Mouse (Mus musculus) CH12.LX (cell line): ENCODE measurements around the gene Akap2. TPM values are rescaled to one million over a fixed set of nuclear protein-coding genes. Genes with fewer than 3 reads are reported as not detected.

Source experiments
- DNase-seq: peaks from one replicate; pipeline ENCODE4 v3.0.0-alpha.2; 2013; ENCODE audit errors: extremely low read depth
- H3K27ac ChIP-seq: 2 replicates; pipeline ENCODE4 v1.5.1; 2012; ENCODE audit warnings: low read depth, mild to moderate bottlenecking, control low read depth, moderate library complexity; ENCODE audit not compliant: insufficient read depth
- H3K27me3 ChIP-seq: replicated peaks from 2 replicates; pipeline ENCODE3; 2012; ENCODE audit warnings: inconsistent platforms
- H3K36me3 ChIP-seq, 2 experiments: replicated peaks in 1 of 2; 2 replicates each; pipeline versions ENCODE3 to v1.6.1; 2012; ENCODE audit warnings: inconsistent platforms in 1 of 2, low read length in 1 of 2, mild to moderate bottlenecking in 1 of 2, mixed read lengths in 1 of 2, moderate library complexity in 1 of 2; ENCODE audit not compliant: control insufficient read depth in 1 of 2, insufficient read depth in 1 of 2
- H3K4me1 ChIP-seq, 2 experiments: 2 replicates each; pipeline ENCODE4 v1.6.1; 2012; ENCODE audit warnings: inconsistent platforms in 1 of 2, moderate library complexity in 1 of 2; ENCODE audit not compliant: insufficient read depth in 2 of 2, control insufficient read depth in 1 of 2
- H3K4me2 ChIP-seq: 2 replicates; pipeline ENCODE4 v1.6.1; 2012; ENCODE audit warnings: low read depth, mild to moderate bottlenecking, control low read depth; ENCODE audit not compliant: poor library complexity, insufficient read depth, severe bottlenecking
- H3K4me3 ChIP-seq, 3 experiments: fragments of 150-350 bp in 1 of 3; sonication (generic) in 1 of 3; replicated peaks in 1 of 3; 2 replicates each; pipeline versions ENCODE3 to v1.5.1; 2011 to 2012; ENCODE audit warnings: low read depth in 2 of 3, low read length in 2 of 3, mild to moderate bottlenecking in 2 of 3, moderate library complexity in 2 of 3, control low read depth in 1 of 3, improper control_type of control experiment in 1 of 3, inconsistent platforms in 1 of 3, mixed read lengths in 1 of 3; ENCODE audit not compliant: poor library complexity in 1 of 3
- H3K79me2 ChIP-seq: replicated peaks from 2 replicates; pipeline ENCODE4 v1.6.1; 2012; ENCODE audit warnings: mild to moderate bottlenecking, moderate library complexity; ENCODE audit not compliant: control insufficient read depth, poor library complexity, insufficient read depth, severe bottlenecking; ENCODE audit errors: extremely low read depth
- H3K9ac ChIP-seq: 2 replicates; pipeline ENCODE4 v1.6.1; 2012; ENCODE audit warnings: low read depth, mild to moderate bottlenecking, control low read depth, moderate library complexity; ENCODE audit not compliant: insufficient read depth
- H3K9me3 ChIP-seq: replicated peaks from 2 replicates; pipeline ENCODE3; 2012; ENCODE audit warnings: low read length, inconsistent platforms, mixed read lengths
- BHLHE40 ChIP-seq: IDR thresholded peaks from 2 replicates; pipeline ENCODE4 v1.6.1; 2011; ENCODE audit warnings: mild to moderate bottlenecking, low read depth, low read length, improper control_type of control experiment
- CHD2 ChIP-seq: IDR thresholded peaks from 2 replicates; pipeline ENCODE4 v1.6.1; 2011; ENCODE audit warnings: low read length, improper control_type of control experiment
- CTCF ChIP-seq, 2 experiments: IDR thresholded peaks in 1 of 2; conservative IDR thresholded peaks in 1 of 2; 2 replicates each; pipeline ENCODE4 v1.5.1; 2011 to 2012; ENCODE audit warnings: low read depth in 2 of 2, low read length in 2 of 2, improper control_type of control experiment in 1 of 2, inconsistent platforms in 1 of 2, mild to moderate bottlenecking in 1 of 2, moderate library complexity in 1 of 2
- EP300 ChIP-seq: IDR thresholded peaks from 2 replicates; pipeline ENCODE4 v1.6.1; 2011; ENCODE audit warnings: low read length, improper control_type of control experiment
- ETS1 ChIP-seq: conservative IDR thresholded peaks from 2 replicates; pipeline ENCODE4 v1.6.1; 2012; ENCODE audit warnings: low read depth, mild to moderate bottlenecking, inconsistent platforms, low read length, improper control_type of control experiment, moderate library complexity
- GABPA ChIP-seq: IDR thresholded peaks from 2 replicates; pipeline ENCODE4 v1.6.1; 2012; ENCODE audit warnings: low read depth, low read length, improper control_type of control experiment, inconsistent platforms; ENCODE audit not compliant: insufficient replicate concordance
- JUN ChIP-seq: IDR thresholded peaks from 2 replicates; pipeline ENCODE4 v1.6.1; 2011; ENCODE audit warnings: low read depth, mild to moderate bottlenecking, low read length, improper control_type of control experiment, moderate library complexity; ENCODE audit not compliant: insufficient read depth
- JUND ChIP-seq: conservative IDR thresholded peaks from 2 replicates; pipeline ENCODE4 v1.6.1; 2011; ENCODE audit warnings: low read depth, low read length, improper control_type of control experiment
- MAX ChIP-seq: IDR thresholded peaks from 2 replicates; pipeline ENCODE4 v1.6.1; 2011; ENCODE audit warnings: low read length, improper control_type of control experiment
- MAZ ChIP-seq: IDR thresholded peaks from 2 replicates; pipeline ENCODE4 v1.6.1; 2012; ENCODE audit warnings: low read depth, mild to moderate bottlenecking, inconsistent platforms, low read length, improper control_type of control experiment, moderate library complexity
- MXI1 ChIP-seq: IDR thresholded peaks from 2 replicates; pipeline ENCODE4 v1.6.1; 2011; ENCODE audit warnings: mild to moderate bottlenecking, low read depth, low read length, improper control_type of control experiment
- POLR2A ChIP-seq: IDR thresholded peaks from 2 replicates; pipeline ENCODE4 v1.6.1; 2011; ENCODE audit warnings: low read depth, mild to moderate bottlenecking, improper control_type of control experiment, low read length
- RAD21 ChIP-seq: IDR thresholded peaks from 2 replicates; pipeline ENCODE4 v1.6.1; 2011; ENCODE audit warnings: low read depth, mild to moderate bottlenecking, low read length, improper control_type of control experiment, moderate library complexity
- RCOR1 ChIP-seq: conservative IDR thresholded peaks from 2 replicates; pipeline ENCODE4 v1.6.1; 2012; ENCODE audit warnings: low read depth, mild to moderate bottlenecking, inconsistent platforms, low read length, improper control_type of control experiment
- SIN3A ChIP-seq: IDR thresholded peaks from 2 replicates; pipeline ENCODE4 v1.6.1; 2012; ENCODE audit warnings: low read length, improper control_type of control experiment, inconsistent platforms
- TBP ChIP-seq: conservative IDR thresholded peaks from 2 replicates; pipeline ENCODE4 v1.6.1; 2011; ENCODE audit warnings: low read depth, low read length, improper control_type of control experiment
- USF1 ChIP-seq: IDR thresholded peaks from 2 replicates; pipeline ENCODE4 v1.6.1; 2014; ENCODE audit warnings: low read depth, mild to moderate bottlenecking, inconsistent platforms, low read length, improper control_type of control experiment
- USF2 ChIP-seq: conservative IDR thresholded peaks from 2 replicates; pipeline ENCODE4 v1.6.1; 2011; ENCODE audit warnings: low read depth, low read length, improper control_type of control experiment
- dilution Hi-C: fragments of 300-500 bp; cut with MboI; formaldehyde crosslinking; loops from 2 replicates; pipeline ENCODE4 v1.14.3; 2020; ENCODE audit warnings: low sequenced_read_pairs; ENCODE audit not compliant: extremely low pct_unique_long_range_greater_than_20kb, extremely low pct_ligation_motif_present
- in situ Hi-C: fragments of 300-500 bp; cut with MboI; formaldehyde crosslinking; loops from 3 replicates; pipeline ENCODE4 v1.14.3; 2019; ENCODE audit warnings: low sequenced_read_pairs, low pct_ligation_motif_present, low pct_unique_long_range_greater_than_20kb, mixed read lengths
- polyA plus RNA-seq: library from polyadenylated mRNA; unstranded; fragments of >175 nt; gene quantifications from 2 replicates; pipeline ENCODE4 v1.2.1, GENCODE M21; 2012; ENCODE audit warnings: low read depth; ENCODE audit not compliant: insufficient read length
- total RNA-seq, 2 experiments: library from RNA; depleted of rRNA; stranded (reverse); fragments of 300-350 nt in 1 of 2; fragments of >200 nt in 1 of 2; gene quantifications; 2 replicates each; pipeline ENCODE4 v1.2.3; 2012 to 2014

Gene Akap2
- total and polyA plus RNA-seq, 3 experiments = 0.25 TPM; not detected in 2

- H3K36me3 ChIP-seq = no peaks in the 10 kb centered on the region
- H3K27ac ChIP-seq = no peak overlapping the region
- dilution Hi-C loops = no loop called here
- in situ Hi-C loops = no loop called here
- TF ChIP-seq MAX (no peak), MAZ (no peak), TBP (no peak), ETS1 (no peak), JUND (no peak), EP300 (no peak), BHLHE40 (no peak), CTCF (conservative IDR thresholded peaks at IDR 0.05 in 1 of 2, IDR thresholded peaks at IDR 0.05 in 1 of 2; ENCODE audit: low read depth in 2 of 2, low read length in 2 of 2) (no peak), GABPA (no peak), MXI1 (no peak), SIN3A (no peak), CHD2 (no peak), USF2 (no peak), JUN (no peak), RCOR1 (no peak), POLR2A (no peak), USF1 (no peak)
- no peak overlapping the region for H3K4me3 ChIP-seq
- peaks cover 3% of the 10 kb centered on the region for H3K9me3 ChIP-seq
- H3K4me1 ChIP-seq = no peaks in the 10 kb centered on the region; a peak in 1 of 4 replicates
- H3K27me3 ChIP-seq = no peaks in the 10 kb centered on the region
- no peaks in the 10 kb centered on the region for H3K79me2 ChIP-seq
- no peak overlapping the region for H3K9ac ChIP-seq
- DNase-seq = no peak
- H3K4me2 ChIP-seq = no peak overlapping the region
Observed at GRCm38 (mm10) chr4:57892001-57892586, 174.6 kb downstream of the Akap2 start.

DNA sequence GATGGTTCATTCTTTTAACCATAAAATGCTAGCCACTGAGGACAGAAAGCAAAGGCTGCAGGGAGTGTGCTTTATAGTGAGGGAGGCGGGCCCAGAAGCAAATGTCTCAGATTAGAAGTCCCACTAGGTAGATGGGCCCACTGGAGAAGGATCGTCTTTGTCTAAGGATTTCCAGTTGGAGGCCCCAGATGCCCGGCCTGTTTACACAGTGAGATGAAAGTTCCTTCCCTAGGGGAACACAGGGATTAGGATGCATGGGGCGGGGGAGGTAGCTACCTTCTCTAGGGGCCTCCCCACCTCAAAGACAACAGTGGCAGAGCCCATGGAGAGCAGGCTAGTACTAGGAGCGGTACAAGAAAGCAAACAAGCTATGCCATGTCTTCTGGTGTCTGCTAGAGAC is 177.7 kb downstream of the Akap2 start:
- Histone ChIP-seq H3K27me3 (no peaks in the 10 kb centered on the region), H3K9me3 (peaks cover 3% of the 10 kb centered on the region), H3K79me2 (no peaks in the 10 kb centered on the region), H3K4me2 (no peak overlapping the region), H3K36me3 (no peaks in the 10 kb centered on the region), H3K9ac (no peak overlapping the region), H3K4me3 (no peak overlapping the region), H3K4me1 (no peaks in the 10 kb centered on the region; a peak in 1 of 4 replicates), H3K27ac (no peak overlapping the region)
- in situ Hi-C loops (no loop called here), dilution Hi-C loops (no loop called here)
- TF ChIP-seq TBP = no peak
- TF ChIP-seq RAD21 = no peak
- DNase-seq = no peak
